Mouse (Mus musculus): ENCODE data around the gene Itgb7.

Gene Itgb7

GRCm38 (mm10) chr15:102249251-102249691 lies 17.5 kb upstream of the Itgb7 start:
- in situ Hi-C loops (cut with MboI, MseI) = loop anchor here (25.0 kb wide), 1 partner anchor 987 kb away; the partner anchor contains the start of gene Nr4a1

- in situ Hi-C loops (cut with MboI, MseI) = loop anchor here (25.0 kb wide), 1 partner anchor 987 kb away; the partner anchor contains the start of gene Nr4a1
These were observed 17.1 kb upstream of the Itgb7 start for GRCm38 (mm10) chr15:102248812-102249191.

GRCm38 (mm10) chr15:102248131-102248811 lies 16.5 kb upstream of the Itgb7 start:
- in situ Hi-C loops (cut with MboI, MseI) = loop anchor here (25.0 kb wide), 1 partner anchor 986 kb away; the partner anchor contains the start of gene Nr4a1

GRCm38 (mm10) chr15:102247252-102248130 lies 15.7 kb upstream of the Itgb7 start:
- in situ Hi-C loops (cut with MboI, MseI) = loop anchor here (25.0 kb wide), 1 partner anchor 985 kb away; the partner anchor contains the start of gene Nr4a1

- in situ Hi-C loops (cut with MboI, MseI) = loop anchor here (25.0 kb wide), 1 partner anchor 985 kb away; the partner anchor contains the start of gene Nr4a1
These were observed 15.1 kb upstream of the Itgb7 start for GRCm38 (mm10) chr15:102246866-102247251.

- in situ Hi-C loops (cut with MboI, MseI) = loop anchor here (25.0 kb wide), 1 partner anchor 984 kb away; the partner anchor contains the start of gene Nr4a1
These were observed 14.4 kb upstream of the Itgb7 start for GRCm38 (mm10) chr15:102245891-102246741.

- in situ Hi-C loops (cut with MboI, MseI) = loop anchor here (25.0 kb wide), 1 partner anchor 983 kb away; the partner anchor contains the start of gene Nr4a1
These were observed 13.7 kb upstream of the Itgb7 start for GRCm38 (mm10) chr15:102245461-102245881.

GRCm38 (mm10) chr15:102244306-102245191 lies 12.8 kb upstream of the Itgb7 start:
- in situ Hi-C loops (cut with MboI, MseI) = loop anchor here (25.0 kb wide), 1 partner anchor 982 kb away; the partner anchor contains the start of gene Nr4a1

- in situ Hi-C loops (cut with MboI, MseI) = loop anchor here (25.0 kb wide), 1 partner anchor 981 kb away; the partner anchor contains the start of gene Nr4a1
These were observed 11.8 kb upstream of the Itgb7 start for GRCm38 (mm10) chr15:102243229-102244190.

- in situ Hi-C loops (cut with MboI, MseI) = loop anchor here (25.0 kb wide), 1 partner anchor 980 kb away; the partner anchor contains the start of gene Nr4a1
These were observed 10.9 kb upstream of the Itgb7 start for GRCm38 (mm10) chr15:102242404-102243228.

- in situ Hi-C loops (cut with MboI, MseI) = loop anchor here (25.0 kb wide), 1 partner anchor 978 kb away; the partner anchor contains the start of gene Nr4a1
These were observed 8.9 kb upstream of the Itgb7 start for GRCm38 (mm10) chr15:102240607-102241006.

- in situ Hi-C loops (cut with MboI, MseI) = loop anchor here (5.0 to 25.0 kb wide), 2 partner anchors 42 to 978 kb away; partner anchors contain the start of gene Nr4a1
These were observed 8.1 kb upstream of the Itgb7 start for GRCm38 (mm10) chr15:102239851-102240250.

GRCm38 (mm10) chr15:102239260-102239590 lies 7.5 kb upstream of the Itgb7 start:
- in situ Hi-C loops (cut with MboI, MseI) = loop anchor here (5.0 to 25.0 kb wide), 2 partner anchors 43 to 977 kb away; partner anchors contain the start of gene Nr4a1

- in situ Hi-C loops (cut with MboI, MseI) = loop anchor here (5.0 to 25.0 kb wide), 2 partner anchors 44 to 976 kb away; partner anchors contain the start of gene Nr4a1
These were observed 7.0 kb upstream of the Itgb7 start for GRCm38 (mm10) chr15:102238543-102239259.

- in situ Hi-C loops (cut with MboI, MseI) = loop anchor here (5.0 to 25.0 kb wide), 2 partner anchors 47 to 973 kb away; partner anchors contain the start of gene Nr4a1
These were observed 3.8 kb upstream of the Itgb7 start for GRCm38 (mm10) chr15:102235371-102236027.

GRCm38 (mm10) chr15:102233896-102234295 lies 2.2 kb upstream of the Itgb7 start:
- in situ Hi-C loops (cut with MboI, MseI) = loop anchor here (25.0 kb wide), 1 partner anchor 972 kb away; the partner anchor contains the start of gene Nr4a1

Measured in T-helper 1 cell (primary cell).